Mouse (Mus musculus): ENCODE data around the gene Trim47.

DNA sequence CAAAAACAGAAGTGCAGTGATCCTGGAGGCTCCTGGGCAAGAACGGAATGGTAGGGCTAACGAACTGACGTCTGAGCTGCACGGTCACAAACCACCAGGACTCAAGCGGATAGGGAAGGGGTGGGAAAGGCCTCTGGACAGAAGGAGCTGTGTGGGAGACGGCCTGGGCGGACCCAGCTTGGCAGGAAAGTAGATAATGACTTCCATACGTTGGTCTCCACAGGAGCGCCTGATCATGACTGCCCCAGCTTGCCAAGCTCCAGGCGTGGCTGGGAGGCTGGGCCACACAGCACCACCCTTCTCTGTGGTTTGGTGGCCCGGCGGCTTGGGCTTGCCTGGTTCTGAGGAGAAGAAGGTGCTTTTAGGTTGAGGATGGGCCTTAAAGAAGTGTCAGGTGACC, 9.8 kb downstream of the Trim47 start:
- no peak for TF ChIP-seq CTCF (IDR thresholded peaks at IDR 0.05; ENCODE audit: low read depth, low read length)
- no peak for TF ChIP-seq POLR2A (IDR thresholded peaks at IDR 0.05; ENCODE audit: extremely low read depth, insufficient read depth, low read length)
